Mouse (Mus musculus): ENCODE measurements around the gene Gm49321.

Gm49321 gene

GRCm38 (mm10) chr12:73934528-73934927 lies 2.9 kb upstream of the Gm49321 start:
- in situ Hi-C loops (cut with MboI, MseI), result loop anchor here (25.0 kb wide), 1 partner anchor 372 kb away; no protein-coding TSS in a partner anchor

GRCm38 (mm10) chr12:73939542-73939941 lies 2.1 kb downstream of the Gm49321 start:
- in situ Hi-C loops (cut with MboI, MseI), result loop anchor here (25.0 kb wide), 1 partner anchor 377 kb away; no protein-coding TSS in a partner anchor

- in situ Hi-C loops (cut with MboI, MseI), result loop anchor here (25.0 kb wide), 1 partner anchor 386 kb away; no protein-coding TSS in a partner anchor
Observed at GRCm38 (mm10) chr12:73948415-73948814, 11.0 kb downstream of the Gm49321 start.

DNA sequence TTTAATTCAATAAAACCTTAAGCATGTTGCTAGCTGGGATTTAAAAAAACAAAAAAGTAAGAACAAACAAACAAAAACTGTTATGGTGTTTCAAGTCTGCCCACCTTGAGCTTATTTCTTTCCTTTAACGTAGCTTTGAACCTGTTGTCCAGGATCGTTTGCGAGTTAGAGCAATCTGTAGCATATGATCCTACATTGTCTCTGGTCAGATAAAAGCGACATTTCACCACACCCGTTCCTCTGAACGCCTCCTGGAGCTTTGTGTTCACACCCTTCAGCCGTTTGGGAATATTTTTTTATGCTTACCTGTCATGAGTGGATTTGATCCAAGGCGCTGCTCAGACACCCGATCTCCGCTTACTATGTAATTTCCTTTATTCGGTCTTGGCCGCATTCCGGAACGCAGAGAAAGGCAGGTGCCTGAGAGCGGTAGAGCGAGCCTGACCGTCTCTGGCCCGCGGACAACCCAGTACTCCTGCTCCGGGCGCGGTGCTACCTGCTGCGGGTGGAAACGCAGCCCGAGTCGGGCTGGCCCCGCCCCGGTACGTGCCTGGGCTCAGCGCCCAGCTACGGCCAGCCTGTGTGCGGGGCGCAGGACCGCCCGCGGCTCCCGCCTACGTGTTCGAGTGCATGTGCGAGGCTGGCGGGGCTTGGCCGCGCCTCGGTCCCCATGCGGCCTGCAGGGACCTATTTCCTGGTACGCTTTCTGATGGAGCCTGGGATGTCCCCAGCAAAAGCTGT lies 12.0 kb downstream of the Gm49321 start:
- in situ Hi-C loops (cut with MboI, MseI), result loop anchor here (25.0 kb wide), 2 partner anchors 387 to 1187 kb away; partner anchors contain the start of gene Ppm1a

- in situ Hi-C loops (cut with MboI, MseI), result loop anchor here (25.0 kb wide), 1 partner anchor 1191 kb away; the partner anchor contains the start of gene Ppm1a
Observed at GRCm38 (mm10) chr12:73952879-73953278, 15.4 kb downstream of the Gm49321 start.

DNA sequence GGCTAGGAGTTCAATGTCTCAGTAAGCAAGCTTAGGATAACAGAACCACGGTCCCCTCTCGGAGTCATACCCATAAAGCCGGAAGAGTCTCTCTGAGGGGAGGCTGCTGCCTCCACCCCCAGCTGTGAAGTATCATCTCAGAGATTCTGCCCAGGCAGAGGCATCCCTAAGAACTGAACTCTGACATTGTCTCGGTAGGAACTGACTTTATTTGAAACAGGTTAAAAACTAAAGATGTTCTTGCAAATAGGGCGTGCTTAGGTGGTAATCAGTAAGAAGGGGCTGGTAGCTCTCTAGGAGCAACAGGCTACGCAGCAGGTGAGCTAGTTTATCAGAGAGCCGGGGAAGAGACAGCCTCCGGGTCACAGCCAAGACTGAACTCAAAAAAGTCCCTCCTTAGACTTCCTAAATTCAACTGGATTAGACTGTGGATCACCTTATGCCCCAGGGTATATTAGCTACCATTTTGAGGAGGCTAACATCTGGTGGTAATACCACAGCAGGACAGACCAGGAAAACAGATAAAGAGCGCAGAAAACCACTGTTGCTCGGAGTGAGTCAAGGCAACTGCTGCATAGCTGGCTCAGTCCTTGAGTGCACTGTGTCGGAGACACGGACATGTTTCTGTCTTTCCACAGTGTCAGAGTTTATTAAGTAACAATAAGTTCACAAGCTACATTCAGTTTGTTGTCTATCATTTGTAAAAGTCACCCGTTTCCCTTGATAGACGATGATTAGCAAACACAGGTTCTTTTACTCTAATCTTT lies 16.1 kb downstream of the Gm49321 start:
- in situ Hi-C loops (cut with MboI, MseI), result loop anchor here (25.0 kb wide), 1 partner anchor 1191 kb away; the partner anchor contains the start of gene Ppm1a

- in situ Hi-C loops (cut with MboI, MseI), result loop anchor here (25.0 kb wide), 1 partner anchor 1192 kb away; the partner anchor contains the start of gene Ppm1a
Observed at GRCm38 (mm10) chr12:73954785-73955184, 17.3 kb downstream of the Gm49321 start.

GRCm38 (mm10) chr12:73957676-73958075 lies 20.2 kb downstream of the Gm49321 start:
- in situ Hi-C loops (cut with MboI, MseI), result loop anchor here (25.0 kb wide), 1 partner anchor 1195 kb away; the partner anchor contains the start of gene Ppm1a

- in situ Hi-C loops (cut with MboI, MseI), result loop anchor here (25.0 kb wide), 1 partner anchor 1197 kb away; the partner anchor contains the start of gene Ppm1a
Observed at GRCm38 (mm10) chr12:73958830-73959229, 21.4 kb downstream of the Gm49321 start.

DNA sequence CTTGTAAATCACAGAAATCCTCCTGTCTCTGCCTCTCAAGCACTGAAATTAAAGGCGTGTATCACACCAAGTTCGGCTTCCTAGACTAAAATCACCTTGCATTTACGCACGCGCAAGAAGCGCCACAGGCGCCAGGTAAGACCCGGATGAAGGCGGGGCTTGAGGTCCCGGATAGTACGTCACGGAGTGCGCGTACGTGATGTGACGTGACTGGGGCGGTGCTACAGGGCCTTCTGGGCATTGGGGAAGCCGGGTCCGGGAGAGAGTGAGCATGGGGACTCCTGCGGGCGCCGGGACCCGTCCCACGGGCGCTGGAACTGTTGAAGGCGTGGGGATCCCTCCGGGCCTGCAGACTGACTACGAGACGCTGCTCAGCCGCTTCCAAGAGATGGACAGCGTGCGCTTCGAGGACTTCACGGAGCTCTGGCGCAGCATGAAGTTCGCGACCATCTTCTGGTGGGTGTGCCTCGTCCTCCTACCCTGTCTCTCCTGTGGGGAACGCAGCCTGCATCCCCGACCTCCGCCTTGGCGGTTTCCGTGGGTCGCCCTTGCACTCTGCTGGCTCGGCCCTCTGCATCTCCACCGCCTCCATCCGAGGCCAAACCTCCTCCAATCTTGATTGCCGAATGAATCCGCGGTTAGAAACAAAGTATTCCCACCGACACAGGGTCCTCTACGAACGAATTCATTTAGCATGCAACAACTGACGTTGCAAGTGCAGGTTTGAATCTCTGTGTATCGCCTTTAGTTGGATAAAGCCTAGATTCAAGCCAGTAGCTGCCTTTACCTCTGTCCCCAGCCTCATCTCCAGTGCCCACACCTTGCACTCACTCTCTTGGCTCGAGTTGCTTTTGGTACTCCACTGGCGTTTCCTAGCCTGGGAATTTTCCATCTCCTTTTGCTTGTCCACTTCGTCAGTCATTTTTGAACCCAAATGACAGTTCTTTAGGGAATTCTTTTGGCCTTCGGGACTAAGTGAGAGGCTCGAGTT lies 27.1 kb downstream of the Gm49321 start, which contains the start of gene Snapc1:
TSS of gene Snapc1 (plus strand) at position 191 of the 991 bp plus-strand sequence.
- in situ Hi-C loops (cut with MboI, MseI), result loop anchor here (25.0 kb wide), 1 partner anchor 1202 kb away; the partner anchor contains the start of gene Ppm1a

GRCm38 (mm10) chr12:73969142-73969541 lies 31.7 kb downstream of the Gm49321 start:
- in situ Hi-C loops (cut with MboI, MseI), result loop anchor here (25.0 kb wide), 1 partner anchor 1207 kb away; the partner anchor contains the start of gene Ppm1a

- in situ Hi-C loops (cut with MboI, MseI), result loop anchor here (25.0 kb wide), 1 partner anchor 1212 kb away; the partner anchor contains the start of gene Ppm1a
Observed at GRCm38 (mm10) chr12:73974584-73974983, 37.1 kb downstream of the Gm49321 start.

DNA sequence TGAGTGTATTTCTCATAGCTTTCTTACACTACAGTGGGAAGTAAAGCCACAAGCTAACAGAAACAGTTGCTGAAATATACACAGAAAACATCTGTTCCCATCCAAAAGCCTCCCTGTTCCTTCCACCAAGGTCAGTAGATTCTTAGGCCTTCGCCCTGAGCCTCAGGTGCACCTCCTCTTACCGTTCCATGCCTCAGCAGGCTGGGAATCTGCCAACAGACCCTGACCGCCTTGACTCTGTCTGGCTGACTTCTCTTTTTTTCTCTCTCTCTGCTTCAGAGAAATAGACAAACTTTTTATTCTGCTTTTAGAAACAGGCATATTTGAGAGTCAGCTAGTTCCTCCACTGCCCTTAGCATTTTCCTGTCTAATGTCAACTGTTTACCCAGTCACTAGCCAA lies 40.7 kb downstream of the Gm49321 start:
- in situ Hi-C loops (cut with MboI, MseI), result no loop called here

- in situ Hi-C loops (cut with MboI, MseI), result no loop called here
Observed at GRCm38 (mm10) chr12:73979667-73980066, 42.2 kb downstream of the Gm49321 start.

DNA sequence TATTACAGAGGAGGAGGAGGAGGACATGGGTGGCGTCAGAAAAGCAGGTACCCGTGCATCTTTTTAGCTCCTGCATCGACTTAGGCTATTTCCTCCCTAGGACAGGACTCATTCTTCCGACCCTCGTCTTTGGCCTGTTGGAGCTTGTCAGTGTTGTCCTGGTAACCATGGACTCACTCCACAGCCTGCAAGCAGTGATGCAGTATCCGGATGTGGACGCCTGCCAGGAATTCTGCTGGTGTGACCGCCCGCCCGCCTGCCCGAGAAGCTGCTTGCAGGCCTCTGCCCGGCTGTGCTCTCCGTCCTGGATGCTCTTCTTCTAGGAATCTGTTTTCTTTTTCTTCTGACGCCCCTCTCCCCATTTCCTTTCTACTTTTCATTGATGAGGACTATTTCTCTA lies 45.1 kb downstream of the Gm49321 start:
- in situ Hi-C loops (cut with MboI, MseI), result no loop called here

GRCm38 (mm10) chr12:73986299-73986698 lies 48.8 kb downstream of the Gm49321 start:
- in situ Hi-C loops (cut with MboI, MseI), result no loop called here

GRCm38 (mm10) chr12:73988393-73989008 lies 51.0 kb downstream of the Gm49321 start:
- in situ Hi-C loops (cut with MboI, MseI), result no loop called here

GRCm38 (mm10) chr12:73989594-73989993 lies 52.1 kb downstream of the Gm49321 start:
- in situ Hi-C loops (cut with MboI, MseI), result no loop called here

- in situ Hi-C loops (cut with MboI, MseI), result no loop called here
Observed at GRCm38 (mm10) chr12:73996906-73997296, 59.4 kb downstream of the Gm49321 start.

Data from T-helper 1 cell (primary cell).